Mouse (Mus musculus): ENCODE results near the gene Rad51c. TPM values are rescaled to one million over a fixed set of nuclear protein-coding genes. Genes with fewer than 3 reads are reported as not detected.
"Not testable (repeated sequence)": the region's sequence is repeated elsewhere in the genome, so short reads cannot be mapped to it uniquely, and the experiment has no call there.

The Rad51c gene
- total and polyA plus RNA-seq, 3 experiments: 1.5 to 1.9 TPM; not detected in 1

DNA sequence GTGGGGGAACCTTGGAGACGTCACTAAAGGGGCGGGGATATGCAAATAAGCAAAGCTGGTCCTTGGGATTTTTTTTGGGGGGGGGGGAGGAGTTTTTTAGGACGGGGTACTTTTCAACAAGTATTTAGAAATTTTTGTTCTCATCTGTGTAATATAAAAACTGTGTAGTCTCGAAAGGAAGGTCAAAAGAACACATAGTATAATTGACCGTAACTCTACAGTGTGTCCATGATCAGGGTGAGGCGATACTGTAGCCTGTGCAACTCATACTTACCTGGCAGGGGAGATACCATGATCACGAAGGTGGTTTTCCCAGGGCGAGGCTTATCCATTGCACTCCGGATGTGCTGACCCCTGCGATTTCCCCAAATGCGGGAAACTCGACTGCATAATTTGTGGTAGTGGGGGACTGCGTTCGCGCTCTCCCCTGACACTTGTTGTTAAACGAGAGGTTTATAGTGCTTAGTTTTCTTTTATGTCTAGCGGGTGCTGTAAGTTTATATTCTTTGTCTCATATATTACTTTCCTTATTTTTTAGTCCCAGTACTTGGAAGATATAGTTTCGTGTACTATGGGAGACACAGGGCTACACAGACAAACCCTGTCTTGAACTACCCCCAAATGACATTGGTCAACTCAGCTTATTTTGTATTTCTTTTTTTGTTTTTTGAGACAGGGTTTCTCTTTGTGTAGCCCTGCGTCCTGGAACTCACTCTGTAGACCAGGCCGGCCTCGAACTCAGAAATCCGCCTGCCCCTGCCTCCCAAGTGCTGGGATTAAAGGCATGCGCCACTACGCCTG, 21.9 kb upstream of the Rad51c start:
- TF ChIP-seq POLR2AphosphoS5 (IDR thresholded peaks at IDR 0.05; ENCODE audit: borderline replicate concordance, low read depth, low read length) (peak; percentile 100), UBTF (IDR thresholded peaks at IDR 0.05; ENCODE audit: borderline replicate concordance, insufficient read depth, low read depth, low read length) (0 out of 2 replicates have a peak, but pooled peaks have one; percentile 23), POLR2A (IDR thresholded peaks at IDR 0.05; ENCODE audit: control insufficient read depth in 1 of 2, insufficient read depth in 1 of 2, low read depth in 1 of 2, low read length in 2 of 2, poor library complexity in 1 of 2) (peak; percentile 98 to 99), TBP (IDR thresholded peaks at IDR 0.05; ENCODE audit: low read depth, low read length) (peak; percentile 99)
- H3K36me3 ChIP-seq (ENCODE audit: control insufficient read depth in 1 of 2, insufficient read depth in 2 of 2, low read length in 2 of 2): peaks cover 0 to 39% of the 10 kb centered on the region in 2 experiments; a peak in 2 of 4 replicates
- not testable (repeated sequence) for H3K27me3 ChIP-seq (ENCODE audit: control insufficient read depth in 1 of 2, insufficient read depth in 2 of 2, low read length in 2 of 2); H3K9me3 ChIP-seq (replicated peaks; ENCODE audit: insufficient read depth, low read length); H3K79me2 ChIP-seq (ENCODE audit: control insufficient read depth, insufficient read depth, low read length, poor library complexity)
- peak; percentile 98 for DNase-seq (ENCODE audit: low read depth, low spot score)
- peak overlapping the region; percentile 77 for H3K9ac ChIP-seq (ENCODE audit: control insufficient read depth, low read depth, low read length, poor library complexity, severe bottlenecking)
- H3K27ac ChIP-seq (ENCODE audit: control insufficient read depth, low read depth, low read length): peak overlapping the region; percentile 82
- peak overlapping the region in 1 of 2 experiments; percentile 72; a peak in 2 of 4 replicates for H3K4me3 ChIP-seq (ENCODE audit: control insufficient read depth in 1 of 2, insufficient read depth in 1 of 2, low read depth in 2 of 2, low read length in 2 of 2)
- H3K4me1 ChIP-seq (ENCODE audit: control insufficient read depth in 1 of 2, insufficient read depth in 2 of 2, low read length in 2 of 2): peaks cover 10 to 20% of the 10 kb centered on the region in 2 experiments; a peak in 3 of 4 replicates

DNA sequence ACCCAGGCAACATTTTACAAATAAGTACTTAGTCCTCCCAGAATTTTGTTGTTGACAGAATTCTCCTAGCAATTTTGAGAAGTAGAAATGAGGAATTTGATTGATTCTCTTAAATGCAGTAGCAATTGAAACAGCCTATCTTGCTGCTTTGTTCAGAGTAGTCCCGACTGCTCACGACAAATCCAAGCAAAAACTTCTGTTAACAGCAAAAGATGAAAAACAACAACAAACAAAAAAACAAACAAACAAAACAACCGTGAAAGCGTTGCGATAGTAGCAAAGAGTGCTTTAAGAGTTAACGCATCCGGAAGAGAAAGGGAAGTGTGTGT, 21.3 kb upstream of the Rad51c start:
- H3K36me3 ChIP-seq (ENCODE audit: control insufficient read depth in 1 of 2, insufficient read depth in 2 of 2, low read length in 2 of 2): peaks cover 0 to 39% of the 10 kb centered on the region in 2 experiments; a peak in 2 of 4 replicates
- DNase-seq (ENCODE audit: low read depth, low spot score): no peak
- H3K9ac ChIP-seq (ENCODE audit: control insufficient read depth, low read depth, low read length, poor library complexity, severe bottlenecking): peak overlapping the region; percentile 77
- H3K4me1 ChIP-seq (ENCODE audit: control insufficient read depth in 1 of 2, insufficient read depth in 2 of 2, low read length in 2 of 2): peaks cover 10 to 20% of the 10 kb centered on the region in 2 experiments; a peak in 3 of 4 replicates
- no peaks in the 10 kb centered on the region for H3K9me3 ChIP-seq (replicated peaks; ENCODE audit: insufficient read depth, low read length)
- no peaks in the 10 kb centered on the region for H3K79me2 ChIP-seq (ENCODE audit: control insufficient read depth, insufficient read depth, low read length, poor library complexity)
- H3K4me3 ChIP-seq (ENCODE audit: control insufficient read depth in 1 of 2, insufficient read depth in 1 of 2, low read depth in 2 of 2, low read length in 2 of 2): peak overlapping the region; percentile 54 to 72
- TF ChIP-seq TBP (IDR thresholded peaks at IDR 0.05; ENCODE audit: low read depth, low read length) (no peak), TAL1 (IDR thresholded peaks at IDR 0.05; ENCODE audit: low read length) (no peak), GATA1 (IDR thresholded peaks at IDR 0.05; ENCODE audit: low read depth, low read length) (no peak), ELF1 (IDR thresholded peaks at IDR 0.05; ENCODE audit: low read depth, low read length) (no peak), BHLHE40 (IDR thresholded peaks at IDR 0.05; ENCODE audit: borderline replicate concordance, low read depth, low read length) (no peak), E2F4 (IDR thresholded peaks at IDR 0.05; ENCODE audit: borderline replicate concordance, low read depth, low read length) (no peak), CTCF (IDR thresholded peaks at IDR 0.05 in 2 of 3, conservative IDR thresholded peaks at IDR 0.05 in 1 of 3; ENCODE audit: control insufficient read depth in 1 of 3, insufficient read depth in 1 of 3, low read depth in 2 of 3, low read length in 3 of 3, poor library complexity in 1 of 3, severe bottlenecking in 1 of 3) (no peak), GABPA (IDR thresholded peaks at IDR 0.05; ENCODE audit: low read depth, low read length) (no peak), MYC (IDR thresholded peaks at IDR 0.05; ENCODE audit: low read depth, low read length) (no peak), ZC3H11A (IDR thresholded peaks at IDR 0.05; ENCODE audit: low read depth, low read length) (no peak), NELFE (IDR thresholded peaks at IDR 0.05; ENCODE audit: low read depth, low read length) (no peak), POLR2AphosphoS2 (IDR thresholded peaks at IDR 0.05; ENCODE audit: low read length) (no peak), ZKSCAN1 (IDR thresholded peaks at IDR 0.05; ENCODE audit: low read depth, low read length) (no peak), ZMIZ1 (IDR thresholded peaks at IDR 0.05; ENCODE audit: low read depth, low read length) (no peak), TCF12 (IDR thresholded peaks at IDR 0.05; ENCODE audit: low read depth, low read length) (no peak), EP300 (IDR thresholded peaks at IDR 0.05; ENCODE audit: low read depth in 1 of 2, low read length in 2 of 2) (no peak), MAX (IDR thresholded peaks at IDR 0.05; ENCODE audit: low read length) (no peak), HCFC1 (IDR thresholded peaks at IDR 0.05; ENCODE audit: low read depth, low read length) (no peak)
- peak overlapping the region; percentile 82 for H3K27ac ChIP-seq (ENCODE audit: control insufficient read depth, low read depth, low read length)
- no peaks in the 10 kb centered on the region for H3K27me3 ChIP-seq (ENCODE audit: control insufficient read depth in 1 of 2, insufficient read depth in 2 of 2, low read length in 2 of 2)

All from MEL (cell line).